Mouse (Mus musculus): ENCODE measurements around the gene Cckbr. TPM values are rescaled to one million over a fixed set of nuclear protein-coding genes. Genes with fewer than 3 reads are reported as not detected.
"Not testable (repeated sequence)": the region's sequence is repeated elsewhere in the genome, so short reads cannot be mapped to it uniquely, and the experiment has no call there.

The Cckbr gene
- polyA plus RNA-seq, 1 experiment from 2014 or later, result 0.08 TPM

GRCm38 (mm10) chr7:105411874-105412632 lies 13.5 kb upstream of the Cckbr start:
- not testable (repeated sequence) for H3K9me3 ChIP-seq; H3K27me3 ChIP-seq (replicated peaks); H3K36me3 ChIP-seq; H3K27ac ChIP-seq; H3K4me3 ChIP-seq (replicated peaks); H3K4me1 ChIP-seq (replicated peaks); H3K4me2 ChIP-seq (replicated peaks); H3K9ac ChIP-seq
- 53% methylated on average over 8 of the region's 8 CpGs for WGBS
- peak; percentile 66; the same call in 1 of the 2 replicates for ATAC-seq

GRCm38 (mm10) chr7:105414385-105414784 lies 11.1 kb upstream of the Cckbr start:
- H3K27me3 ChIP-seq (replicated peaks), result no peaks in the 10 kb centered on the region
- no peak overlapping the region for H3K9ac ChIP-seq
- H3K36me3 ChIP-seq, result no peaks in the 10 kb centered on the region
- no peak overlapping the region for H3K4me3 ChIP-seq (replicated peaks)
- H3K4me1 ChIP-seq (replicated peaks), result no peaks in the 10 kb centered on the region
- no peaks in the 10 kb centered on the region for H3K9me3 ChIP-seq
- ATAC-seq, result no peak
- WGBS, result 45% methylated on average over 6 of the region's 6 CpGs
- no peak overlapping the region for H3K4me2 ChIP-seq (replicated peaks)
- no peak overlapping the region for H3K27ac ChIP-seq

- Histone ChIP-seq H3K36me3 (no peaks in the 10 kb centered on the region), H3K9ac (no peak overlapping the region), H3K4me2 (replicated peaks) (no peak overlapping the region), H3K9me3 (no peaks in the 10 kb centered on the region), H3K27ac (no peak overlapping the region), H3K27me3 (replicated peaks) (no peaks in the 10 kb centered on the region), H3K4me3 (replicated peaks) (no peak overlapping the region), H3K4me1 (replicated peaks) (no peaks in the 10 kb centered on the region)
- WGBS, result 84% methylated on average over 7 of the region's 7 CpGs
- no peak for ATAC-seq
Observed at GRCm38 (mm10) chr7:105416529-105416928, 9.0 kb upstream of the Cckbr start.

- Histone ChIP-seq H3K27me3 (replicated peaks) (no peaks in the 10 kb centered on the region), H3K4me2 (replicated peaks) (no peak overlapping the region), H3K9me3 (no peaks in the 10 kb centered on the region), H3K9ac (no peak overlapping the region), H3K4me3 (replicated peaks) (no peak overlapping the region), H3K27ac (no peak overlapping the region), H3K4me1 (replicated peaks) (no peaks in the 10 kb centered on the region), H3K36me3 (no peaks in the 10 kb centered on the region)
- WGBS, result 87% methylated on average over 5 of the region's 5 CpGs
- ATAC-seq, result no peak
Observed at GRCm38 (mm10) chr7:105418106-105418505, 7.4 kb upstream of the Cckbr start.

GRCm38 (mm10) chr7:105420903-105421302 lies 4.6 kb upstream of the Cckbr start:
- 17% methylated on average over 2 of the region's 2 CpGs for WGBS
- Histone ChIP-seq H3K27ac (no peak overlapping the region), H3K4me2 (replicated peaks) (no peak overlapping the region), H3K4me3 (replicated peaks) (no peak overlapping the region), H3K4me1 (replicated peaks) (no peaks in the 10 kb centered on the region), H3K9me3 (no peaks in the 10 kb centered on the region), H3K36me3 (no peaks in the 10 kb centered on the region), H3K9ac (no peak overlapping the region), H3K27me3 (replicated peaks) (peaks cover 11% of the 10 kb centered on the region)
- ATAC-seq, result 0 out of 2 replicates have a peak, but pooled peaks have one; percentile 58

GRCm38 (mm10) chr7:105424368-105424767 lies 1.2 kb upstream of the Cckbr start:
- Histone ChIP-seq H3K27me3 (replicated peaks) (peaks cover 16% of the 10 kb centered on the region), H3K4me2 (replicated peaks) (no peak overlapping the region), H3K4me3 (replicated peaks) (no peak overlapping the region), H3K36me3 (no peaks in the 10 kb centered on the region), H3K9ac (no peak overlapping the region), H3K27ac (no peak overlapping the region), H3K9me3 (no peaks in the 10 kb centered on the region), H3K4me1 (replicated peaks) (no peaks in the 10 kb centered on the region)
- 22% methylated on average over 5 of the region's 5 CpGs for WGBS
- no peak for ATAC-seq

- H3K9me3 ChIP-seq, result no peaks in the 10 kb centered on the region
- no peak overlapping the region for H3K9ac ChIP-seq
- ATAC-seq, result peak; percentile 56
- no peaks in the 10 kb centered on the region for H3K36me3 ChIP-seq
- WGBS, result 2% methylated on average over 11 of the region's 11 CpGs
- peaks cover 16% of the 10 kb centered on the region for H3K27me3 ChIP-seq (replicated peaks)
- peak overlapping the region; percentile 39 for H3K4me3 ChIP-seq (replicated peaks)
- H3K4me2 ChIP-seq (replicated peaks), result peak overlapping the region; percentile 80
- H3K4me1 ChIP-seq (replicated peaks), result no peaks in the 10 kb centered on the region
- no peak overlapping the region for H3K27ac ChIP-seq
Observed at GRCm38 (mm10) chr7:105426051-105426450, 520 bp downstream of the Cckbr start.

- H3K27ac ChIP-seq, result no peak overlapping the region
- H3K9ac ChIP-seq, result no peak overlapping the region
- H3K4me3 ChIP-seq (replicated peaks), result no peak overlapping the region
- no peak for ATAC-seq
- H3K27me3 ChIP-seq (replicated peaks), result no peaks in the 10 kb centered on the region
- H3K4me2 ChIP-seq (replicated peaks), result no peak overlapping the region
- H3K36me3 ChIP-seq, result no peaks in the 10 kb centered on the region
- H3K9me3 ChIP-seq, result no peaks in the 10 kb centered on the region
- 45% methylated on average over 1 of the region's 1 CpGs for WGBS
- no peaks in the 10 kb centered on the region for H3K4me1 ChIP-seq (replicated peaks)
Observed at GRCm38 (mm10) chr7:105432058-105432457, 6.5 kb downstream of the Cckbr start.

- 85% methylated on average over 17 of the region's 17 CpGs for WGBS
- H3K9me3 ChIP-seq, result no peaks in the 10 kb centered on the region
- H3K27ac ChIP-seq, result no peak overlapping the region
- H3K4me1 ChIP-seq (replicated peaks), result no peaks in the 10 kb centered on the region
- no peak overlapping the region for H3K4me2 ChIP-seq (replicated peaks)
- no peak for ATAC-seq
- no peaks in the 10 kb centered on the region for H3K36me3 ChIP-seq
- no peaks in the 10 kb centered on the region for H3K27me3 ChIP-seq (replicated peaks)
- H3K9ac ChIP-seq, result no peak overlapping the region
- H3K4me3 ChIP-seq (replicated peaks), result no peak overlapping the region
Observed at GRCm38 (mm10) chr7:105433859-105434258, 8.3 kb downstream of the Cckbr start.

GRCm38 (mm10) chr7:105434798-105435197 lies 9.3 kb downstream of the Cckbr start:
- no peak for ATAC-seq
- Histone ChIP-seq H3K27ac (no peak overlapping the region), H3K4me3 (replicated peaks) (no peak overlapping the region), H3K4me1 (replicated peaks) (no peaks in the 10 kb centered on the region), H3K9me3 (no peaks in the 10 kb centered on the region), H3K36me3 (no peaks in the 10 kb centered on the region), H3K4me2 (replicated peaks) (no peak overlapping the region), H3K27me3 (replicated peaks) (no peaks in the 10 kb centered on the region), H3K9ac (no peak overlapping the region)
- 80% methylated on average over 22 of the region's 22 CpGs for WGBS

GRCm38 (mm10) chr7:105437979-105438772 lies 12.6 kb downstream of the Cckbr start:
- no peak for ATAC-seq
- H3K27ac ChIP-seq, result no peak overlapping the region
- no peaks in the 10 kb centered on the region for H3K4me1 ChIP-seq (replicated peaks)
- H3K36me3 ChIP-seq, result no peaks in the 10 kb centered on the region
- no peak overlapping the region for H3K4me3 ChIP-seq (replicated peaks)
- WGBS, result 50% methylated on average over 7 of the region's 7 CpGs
- no peaks in the 10 kb centered on the region for H3K9me3 ChIP-seq
- H3K9ac ChIP-seq, result no peak overlapping the region
- no peak overlapping the region for H3K4me2 ChIP-seq (replicated peaks)
- no peaks in the 10 kb centered on the region for H3K27me3 ChIP-seq (replicated peaks)

- no peaks in the 10 kb centered on the region for H3K36me3 ChIP-seq
- H3K27me3 ChIP-seq (replicated peaks), result no peaks in the 10 kb centered on the region
- H3K4me2 ChIP-seq (replicated peaks), result no peak overlapping the region
- H3K9me3 ChIP-seq, result no peaks in the 10 kb centered on the region
- no peak overlapping the region for H3K9ac ChIP-seq
- no peak overlapping the region for H3K4me3 ChIP-seq (replicated peaks)
- no peaks in the 10 kb centered on the region for H3K4me1 ChIP-seq (replicated peaks)
- H3K27ac ChIP-seq, result no peak overlapping the region
- no peak for ATAC-seq
- WGBS, result 48% methylated on average over 4 of the region's 4 CpGs
Observed at GRCm38 (mm10) chr7:105441426-105441825, 15.9 kb downstream of the Cckbr start.
